Mouse (Mus musculus) stomach, postnatal 0 days (tissue): ENCODE measurements around the gene Dda1.

Experiments
- CTCF ChIP-seq: IDR thresholded peaks from 2 replicates; pipeline ENCODE4 v1.5.1; 2016; ENCODE audit warnings: antibody characterized with exemption, low read depth, mild to moderate bottlenecking, moderate library complexity
- EP300 ChIP-seq: optimal IDR thresholded peaks from 2 replicates; pipeline ENCODE3; 2016; ENCODE audit warnings: antibody characterized with exemption

DNA sequence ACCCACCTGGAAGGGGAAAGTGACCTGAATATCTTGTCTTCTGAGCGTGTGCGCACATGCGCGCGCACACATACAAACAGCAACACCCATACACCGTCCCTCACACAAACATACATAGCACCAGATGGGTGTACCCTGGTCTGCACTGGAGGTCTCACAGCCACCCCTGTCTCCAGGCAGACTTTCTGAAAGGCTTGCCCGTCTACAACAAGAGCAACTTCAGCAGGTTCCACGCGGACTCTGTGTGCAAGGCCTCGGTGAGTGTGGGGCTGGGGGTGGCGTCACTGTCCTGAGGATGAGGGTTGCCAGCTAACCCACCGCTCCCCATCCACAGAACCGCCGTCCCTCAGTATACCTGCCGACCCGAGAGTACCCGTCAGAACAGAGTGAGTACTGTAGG, 2.9 kb downstream of the Dda1 start:
- TF ChIP-seq CTCF (no peak), EP300 (no peak)
